Mouse (Mus musculus) ES-CJ7 (cell line): ENCODE data around the gene Ncoa3.

Experiments used
- DNase-seq: peaks from one replicate; pipeline ENCODE4 v3.0.0; 2011; ENCODE audit warnings: low read depth, low spot score

Ncoa3 gene

DNA sequence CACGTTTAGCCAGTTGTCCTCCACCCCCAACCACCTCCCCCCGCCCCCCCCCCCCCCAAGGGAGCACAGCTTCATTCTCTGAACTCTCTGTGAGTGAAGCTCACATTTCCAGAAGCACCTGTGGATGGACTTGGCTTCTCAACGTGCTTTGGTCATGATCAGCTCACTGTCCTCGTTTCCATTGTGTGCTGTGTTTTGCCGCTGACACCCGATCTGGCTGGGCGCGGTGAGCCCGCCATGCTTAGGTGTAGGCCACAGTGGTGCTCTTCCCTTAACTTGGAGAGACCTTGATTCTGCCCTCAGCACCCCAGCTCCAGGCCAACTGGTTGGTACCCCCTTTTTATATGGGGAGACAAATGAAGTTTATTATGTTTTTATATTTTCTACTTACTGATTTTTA, 79.5 kb downstream of the Ncoa3 start:
- no peak for DNase-seq

DNA sequence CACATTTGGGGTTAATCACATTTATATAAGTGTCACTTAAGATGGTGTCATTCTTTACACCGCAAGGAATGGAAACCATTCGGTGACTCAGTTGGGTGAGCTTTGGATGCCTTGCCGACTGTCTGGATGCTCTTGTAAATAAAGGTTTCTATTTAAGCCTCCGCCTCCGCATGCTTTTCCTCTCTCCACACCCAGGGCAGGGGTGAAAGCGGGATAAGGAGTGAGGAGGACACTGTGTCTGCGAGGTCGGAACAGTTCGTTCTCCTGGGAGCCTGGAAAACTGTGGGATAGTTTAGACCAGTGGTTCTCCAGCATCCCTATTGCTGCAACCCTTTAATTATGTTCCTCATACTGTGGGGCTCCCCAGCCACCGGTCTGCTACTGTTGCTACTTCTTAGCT, 80.6 kb downstream of the Ncoa3 start:
- DNase-seq: no peak

DNA sequence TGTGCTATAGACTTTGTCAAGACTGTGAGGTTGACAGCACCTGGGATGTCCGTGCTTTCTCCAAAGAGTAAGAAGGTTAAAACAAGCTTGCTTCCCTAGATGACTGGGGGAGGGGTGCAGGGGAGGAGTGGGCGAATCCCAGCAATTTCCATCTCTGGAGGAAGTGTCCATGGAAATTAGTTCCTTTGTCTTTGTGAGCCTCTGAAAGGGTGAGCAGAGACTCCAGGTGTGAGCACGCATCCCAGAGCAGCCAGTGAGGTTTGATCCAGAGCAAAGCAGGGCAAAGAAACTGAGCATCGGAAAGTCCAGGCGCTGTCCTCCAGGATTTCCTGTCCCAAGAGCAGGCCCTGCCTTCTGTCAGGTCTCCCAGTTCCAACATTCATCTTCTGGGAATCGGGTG, 81.9 kb downstream of the Ncoa3 start:
- peak; percentile 57 for DNase-seq

DNA sequence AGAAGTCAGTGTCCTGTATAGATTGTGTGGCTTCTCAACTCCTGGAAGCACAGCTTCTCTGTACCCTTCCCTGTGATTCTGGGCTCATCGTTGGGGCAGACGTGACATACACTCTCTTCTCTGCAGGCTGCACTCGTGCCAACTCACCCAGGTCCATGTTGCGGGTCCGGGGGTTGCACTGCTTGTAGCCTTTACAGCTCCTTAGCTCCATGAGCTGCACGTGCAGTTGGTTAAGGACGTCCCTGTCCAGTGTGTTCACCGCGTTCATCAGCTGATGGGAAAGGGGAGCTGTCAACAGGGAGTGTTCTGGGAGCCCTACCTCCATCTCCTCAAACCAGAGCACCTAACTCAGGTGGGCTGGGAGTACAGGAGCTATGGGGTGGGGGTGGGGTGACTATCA, 84.9 kb downstream of the Ncoa3 start:
- no peak for DNase-seq

DNA sequence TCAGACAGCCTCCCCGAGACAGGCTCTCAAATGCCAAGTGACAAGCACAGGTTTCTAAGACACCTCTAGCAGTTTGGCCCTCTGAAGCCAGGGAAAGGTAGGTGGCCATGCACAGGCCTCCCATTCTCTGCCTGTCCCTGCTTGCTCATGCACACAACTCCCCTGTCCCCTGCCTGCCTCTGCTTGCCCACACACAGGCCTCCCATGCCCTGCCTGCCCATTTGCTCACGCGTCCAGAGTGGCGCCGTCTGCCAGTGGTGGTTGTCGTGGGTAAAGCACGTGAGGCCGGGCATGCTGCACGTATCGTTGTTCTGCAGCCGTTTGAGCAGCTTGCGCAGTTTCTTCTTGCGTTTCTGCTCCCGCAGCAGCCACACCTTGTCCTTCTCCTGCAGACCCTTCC, 86.8 kb downstream of the Ncoa3 start:
- DNase-seq: no peak

DNA sequence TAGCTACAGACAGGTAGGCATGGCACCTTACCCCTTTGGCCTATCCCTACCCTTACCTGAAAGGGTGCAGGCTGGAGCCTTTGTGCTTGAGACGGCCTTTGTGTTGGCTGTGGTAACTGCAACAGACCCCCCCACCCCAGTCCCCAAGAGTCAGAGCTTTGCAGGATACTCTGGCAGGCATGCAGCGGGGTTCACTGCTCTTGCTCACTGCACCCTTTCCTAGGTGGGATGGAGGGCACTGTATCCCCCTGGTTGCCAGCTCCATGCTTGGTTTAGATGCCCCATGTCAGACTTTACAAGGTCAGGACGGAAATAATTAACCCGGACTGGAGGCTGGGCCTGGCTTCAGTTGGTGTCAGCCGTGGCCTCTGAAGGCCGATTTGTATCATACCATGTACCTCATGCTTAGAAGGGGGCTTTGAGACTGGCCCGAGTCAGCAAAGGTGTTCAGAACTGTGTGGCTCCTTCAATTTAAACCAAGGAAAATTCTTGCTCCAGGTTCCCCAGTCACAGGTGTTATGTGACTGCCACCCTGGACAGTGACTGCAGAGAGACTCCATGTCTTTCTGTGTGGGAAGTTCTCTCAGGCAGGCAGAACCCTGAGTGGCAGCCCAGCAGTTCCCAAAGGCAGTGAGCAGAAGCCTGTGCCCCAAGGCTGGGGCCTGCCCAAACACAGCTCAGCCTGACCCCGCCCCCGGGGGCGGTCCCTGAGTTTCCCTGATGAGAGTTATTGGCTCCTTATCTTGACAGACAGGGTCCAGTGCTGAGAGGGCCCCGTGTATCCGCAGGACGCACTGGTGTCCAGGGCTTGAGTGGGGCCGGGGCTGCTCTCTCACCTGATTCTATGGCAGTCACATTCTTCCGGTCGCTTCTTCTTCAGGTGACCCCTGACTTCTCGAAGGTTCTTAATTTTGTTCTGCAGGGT, 87.8 kb downstream of the Ncoa3 start:
- peak; percentile 55 for DNase-seq

DNA sequence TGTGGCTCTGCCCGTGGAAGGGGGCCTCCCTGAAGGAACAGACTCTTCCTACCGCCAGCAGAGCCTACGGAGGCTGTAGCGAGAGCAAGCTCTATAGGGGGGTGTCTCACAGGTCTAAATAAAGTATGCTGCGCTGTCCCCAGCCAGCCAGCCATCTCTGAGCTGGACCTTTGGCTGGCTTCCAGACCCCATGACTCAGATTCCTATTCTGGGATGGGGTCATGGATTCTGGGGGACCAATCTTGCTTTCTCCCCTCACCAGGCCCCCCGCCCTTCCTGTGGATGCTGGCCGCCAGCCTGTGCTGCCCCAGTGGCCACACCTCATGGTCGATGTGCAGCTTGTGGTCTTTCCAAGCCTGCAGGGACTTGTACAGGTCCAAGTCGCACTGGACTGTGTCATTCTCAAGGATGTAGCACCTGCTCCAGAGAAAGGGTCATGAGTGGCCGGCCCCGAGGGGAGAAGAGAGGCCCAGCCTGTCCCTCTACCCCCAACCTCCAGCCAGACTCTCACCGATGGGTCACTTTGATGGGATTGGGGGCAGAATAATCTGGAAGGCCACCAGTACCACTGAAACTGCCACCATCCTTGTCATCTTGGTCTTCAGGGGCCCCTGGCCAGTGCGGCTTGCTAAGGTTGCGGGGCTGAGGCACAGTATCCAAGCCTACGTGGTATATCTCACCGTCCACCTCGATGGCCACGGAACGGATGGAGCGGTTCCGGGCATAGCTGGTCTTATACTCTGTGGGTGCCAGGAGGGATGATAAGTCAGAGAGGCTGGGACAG, 88.7 kb downstream of the Ncoa3 start:
- no peak for DNase-seq

DNA sequence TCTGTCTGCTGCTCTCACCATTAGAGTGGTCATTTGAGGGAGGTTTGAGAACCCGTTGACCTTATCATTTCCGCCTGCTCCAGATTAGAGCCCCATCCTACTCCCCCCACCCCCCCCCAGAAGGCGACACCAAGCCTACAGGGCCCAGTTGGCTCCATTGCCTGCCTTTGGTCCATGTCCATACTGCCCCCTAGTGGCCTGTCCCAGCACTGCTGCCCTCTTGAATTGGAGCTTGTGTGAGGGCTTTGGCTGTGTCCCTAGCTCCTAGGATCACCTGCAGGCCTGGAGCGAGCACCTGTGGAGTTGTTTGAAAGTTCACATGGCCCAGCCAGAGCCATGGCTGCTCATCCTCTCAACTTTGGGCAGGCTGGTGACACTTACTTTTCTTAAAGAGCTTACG, 89.8 kb downstream of the Ncoa3 start:
- peak; percentile 86 for DNase-seq

DNA sequence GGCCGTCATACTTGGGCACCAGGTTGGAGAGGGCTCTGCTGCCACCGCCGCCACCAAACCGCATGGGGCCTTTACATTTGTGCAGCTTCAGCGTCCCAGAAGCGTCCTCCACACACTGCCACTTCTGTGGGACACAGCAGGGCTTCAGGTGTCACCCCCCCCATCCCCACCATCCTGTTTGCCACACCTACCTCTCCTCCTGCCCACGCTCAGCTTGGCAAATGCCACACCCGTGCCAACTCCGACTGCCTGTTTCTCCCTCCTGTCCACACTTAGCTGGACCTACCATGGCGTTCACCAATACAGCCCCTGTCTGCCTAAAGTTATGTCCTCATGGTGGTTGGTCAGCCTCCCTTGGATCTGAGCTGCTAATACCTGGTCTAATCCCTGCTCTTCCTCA, 90.2 kb downstream of the Ncoa3 start:
- no peak for DNase-seq

DNA sequence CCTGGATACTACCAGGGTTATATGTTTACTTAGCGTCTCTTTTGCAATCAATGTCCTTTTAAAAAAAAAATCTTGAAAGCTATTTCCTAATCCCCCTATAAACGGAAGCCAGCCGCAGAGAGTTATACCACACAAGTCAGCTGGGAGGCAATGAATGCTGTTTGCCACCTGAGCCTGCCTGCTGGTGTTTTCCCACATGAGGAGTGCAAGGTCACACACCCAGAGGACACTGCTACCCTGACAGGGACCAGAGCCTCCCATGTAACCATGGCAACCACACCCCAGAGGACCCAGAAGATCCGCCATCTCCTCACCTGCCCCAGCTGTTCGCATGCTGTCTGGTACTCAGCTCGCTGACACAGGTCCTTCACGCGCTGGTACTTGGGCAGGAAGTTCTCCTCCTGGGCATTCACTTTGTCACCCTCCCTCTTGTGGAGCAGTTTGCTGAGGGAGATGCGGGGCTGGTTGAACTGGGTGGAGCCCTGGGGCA, 91.2 kb downstream of the Ncoa3 start:
- no peak for DNase-seq

DNA sequence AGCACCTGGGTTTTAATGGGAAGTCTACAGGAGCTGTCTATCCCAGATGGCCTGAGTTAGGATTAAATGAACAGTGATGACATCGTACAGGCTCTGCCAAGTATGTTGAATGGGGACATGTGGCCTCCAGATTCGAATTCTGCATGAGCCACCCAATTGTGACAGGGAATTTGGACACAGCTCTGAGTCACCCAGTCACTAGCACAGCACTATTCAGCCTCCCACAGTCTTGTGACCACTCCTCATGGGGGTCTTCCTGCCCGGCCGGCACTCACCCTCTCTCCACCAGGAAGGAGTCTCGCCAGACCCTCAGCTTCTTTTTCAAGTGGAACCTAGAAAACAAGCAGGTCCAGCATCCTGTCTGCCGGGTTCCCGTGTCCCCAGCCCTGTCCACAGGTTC, 91.7 kb downstream of the Ncoa3 start:
- no peak for DNase-seq

DNA sequence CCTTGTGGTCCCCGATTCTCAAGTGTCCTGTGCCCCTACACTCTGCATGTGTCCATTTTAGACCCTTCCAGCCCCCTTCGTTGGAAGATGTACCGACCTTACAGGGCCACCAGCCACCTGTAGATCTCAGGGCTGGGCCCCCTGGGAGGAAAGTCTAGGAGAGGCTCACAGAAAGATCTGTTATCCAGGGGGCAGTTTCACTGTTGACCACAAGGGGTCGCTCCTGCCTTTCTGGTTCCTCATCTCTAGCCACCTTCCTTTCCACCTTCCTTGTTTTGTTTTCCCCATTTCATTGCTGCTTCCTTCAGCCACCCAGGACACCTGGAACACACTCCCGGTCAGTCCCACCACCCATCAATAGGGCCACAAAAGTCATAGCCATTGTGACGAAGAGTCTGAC, 92.5 kb downstream of the Ncoa3 start:
- peak; percentile 63 for DNase-seq

DNA sequence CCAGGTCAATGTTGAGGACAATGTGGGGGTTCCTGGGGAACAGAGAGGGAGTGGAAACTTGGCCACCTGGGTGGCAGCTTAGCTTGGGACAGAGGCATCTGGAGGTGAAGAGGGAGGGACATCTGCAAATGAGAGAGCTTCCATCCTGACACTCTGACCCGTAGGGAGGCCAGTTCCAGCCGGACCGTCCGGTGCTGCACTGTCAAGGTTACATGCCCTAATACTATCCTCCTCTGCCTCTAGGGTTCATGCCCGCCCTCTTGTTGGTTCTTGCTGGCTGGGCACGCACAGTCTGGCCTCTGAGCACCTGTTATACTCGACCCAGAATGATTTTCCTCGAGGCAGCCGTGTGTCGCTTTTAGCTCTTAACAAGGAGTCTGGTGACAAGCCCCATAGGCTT, 93.3 kb downstream of the Ncoa3 start:
- DNase-seq: no peak

DNA sequence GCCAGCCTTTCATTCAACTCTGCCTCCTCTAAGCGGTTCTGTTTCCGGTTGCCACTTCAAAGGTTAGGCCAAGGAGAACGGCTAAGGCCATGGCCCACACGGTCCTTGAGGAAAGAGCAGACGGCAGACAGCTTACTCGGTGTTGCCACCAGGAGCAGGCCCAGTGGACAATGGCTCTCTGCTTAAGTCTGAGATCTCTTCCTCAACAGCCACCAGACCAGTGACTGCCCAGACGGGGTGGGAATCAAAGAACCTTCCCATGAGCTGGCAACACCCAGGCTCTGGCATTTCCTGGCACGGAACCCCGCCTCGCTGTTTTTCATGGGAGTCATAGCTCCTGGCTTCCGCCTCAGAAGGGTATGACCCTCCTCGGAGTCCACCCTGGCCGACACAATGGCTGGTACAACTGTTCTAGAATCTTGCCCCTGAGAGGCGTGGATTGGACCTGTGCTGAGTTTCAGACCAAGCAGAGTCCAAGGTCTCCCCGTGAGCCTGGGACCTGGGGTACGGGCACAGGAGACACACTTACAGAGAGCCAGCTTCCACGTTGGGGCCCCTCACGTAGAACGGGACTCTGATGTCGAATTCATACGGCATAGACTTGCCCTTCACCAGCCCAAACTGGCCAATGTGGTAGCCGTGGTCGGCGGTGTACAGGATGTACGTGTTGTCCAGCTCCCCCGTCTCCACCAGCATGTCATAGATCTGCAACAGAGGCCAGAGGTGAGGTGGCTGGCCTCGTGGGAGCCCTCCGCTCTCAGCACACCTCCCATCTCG, 94.2 kb downstream of the Ncoa3 start:
- DNase-seq: no peak

DNA sequence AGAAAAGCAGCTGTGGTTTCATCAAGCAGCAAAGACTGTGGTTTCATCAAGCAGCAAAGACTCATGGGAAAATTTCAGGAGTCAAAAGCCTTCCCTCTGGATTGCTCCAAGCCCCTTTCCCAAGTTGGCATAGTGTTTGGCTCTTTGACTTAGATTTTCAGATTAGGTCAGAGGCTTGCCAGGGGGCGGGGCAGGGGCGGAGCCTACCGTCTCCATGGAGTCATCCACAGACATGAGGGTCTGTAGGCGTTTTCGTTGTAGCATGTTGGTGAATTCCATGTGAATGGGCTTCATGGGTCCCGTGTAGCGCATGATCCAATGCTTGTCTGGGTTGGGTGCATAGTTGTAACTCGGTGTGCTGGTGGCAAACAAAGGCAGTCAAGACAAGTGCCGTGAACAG, 96.6 kb downstream of the Ncoa3 start:
- DNase-seq: no peak

DNA sequence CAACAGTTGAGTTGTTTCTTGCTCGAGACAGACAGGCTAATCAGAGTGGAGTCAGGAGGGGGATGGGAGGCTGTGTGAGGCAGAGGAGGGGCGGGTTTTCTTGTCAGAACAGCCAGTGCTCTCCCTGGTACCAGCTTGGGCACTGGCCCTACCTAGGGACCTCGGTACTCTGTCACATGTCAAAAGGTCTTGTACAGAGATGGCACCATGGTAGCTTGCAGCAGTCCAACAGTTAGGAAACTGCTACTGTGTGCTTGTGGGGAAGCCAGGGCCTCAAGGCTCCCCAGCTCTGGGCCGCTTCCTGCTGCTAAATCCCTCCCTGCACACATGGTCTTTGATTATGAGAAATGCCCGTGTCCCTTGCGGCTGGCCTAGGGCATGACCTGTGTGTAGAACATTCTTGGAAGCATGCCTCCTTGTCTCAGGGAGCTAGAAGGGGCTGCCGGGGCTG, 97.7 kb downstream of the Ncoa3 start:
- no peak for DNase-seq

DNA sequence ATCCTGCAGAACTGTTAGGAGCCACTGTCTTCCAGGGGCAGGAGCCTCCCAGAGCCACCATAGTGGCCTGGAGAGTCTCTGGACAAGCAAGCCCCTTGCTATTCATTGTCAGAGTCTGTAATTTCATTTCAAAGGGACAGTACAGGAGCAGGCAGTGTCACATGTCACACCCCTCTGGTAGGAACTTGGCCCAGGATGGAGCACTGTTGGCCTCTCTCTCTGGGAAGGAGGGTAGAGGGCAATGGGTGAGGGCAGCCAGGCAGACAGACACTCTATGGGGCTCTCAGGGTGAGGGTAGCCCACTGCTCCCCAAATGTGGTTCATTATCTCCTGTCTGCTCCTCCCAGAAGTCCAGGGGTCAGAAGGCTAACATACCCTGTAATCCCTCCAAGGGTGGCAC, 99.2 kb downstream of the Ncoa3 start:
- no peak for DNase-seq

DNA sequence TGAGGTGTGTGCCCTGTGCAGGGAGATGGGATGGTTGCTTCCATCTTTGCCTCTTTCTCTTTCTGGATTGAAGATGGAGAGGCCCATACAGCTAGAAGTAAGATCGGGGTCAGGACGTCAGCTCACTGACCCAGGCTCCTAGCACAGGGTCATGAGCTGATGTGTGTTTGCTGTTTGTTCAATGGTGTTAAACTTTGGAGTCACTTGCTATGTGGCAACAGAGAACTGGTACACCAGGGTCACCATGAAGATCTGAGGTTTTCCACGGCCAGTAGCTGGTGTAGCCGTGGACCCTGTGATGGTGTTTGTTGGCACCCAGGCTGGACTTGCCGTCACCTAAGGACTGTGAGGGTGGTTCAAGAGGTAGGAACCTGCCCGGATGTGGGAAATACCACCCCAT, 100.0 kb downstream of the Ncoa3 start:
- DNase-seq: no peak

DNA sequence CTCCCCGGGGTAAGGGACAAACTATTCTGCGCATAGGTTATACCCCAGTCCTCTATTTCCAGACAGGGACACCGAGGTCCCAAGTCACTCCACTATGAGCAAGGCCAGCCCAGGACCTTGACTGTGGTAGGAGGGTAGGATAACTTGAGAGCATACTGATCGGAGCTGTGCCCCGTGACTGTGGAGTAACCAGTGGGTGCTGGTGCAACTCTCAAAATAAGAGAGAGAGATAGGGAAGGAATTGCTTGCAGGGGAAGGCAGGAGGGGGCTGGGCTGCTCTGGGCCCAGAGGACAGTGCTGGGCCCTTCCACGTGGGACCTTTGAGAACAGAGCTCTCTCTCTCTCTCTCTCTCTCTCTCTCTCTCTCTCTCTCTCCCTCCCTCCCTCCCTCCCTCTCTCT, 103.9 kb downstream of the Ncoa3 start:
- DNase-seq: no peak

DNA sequence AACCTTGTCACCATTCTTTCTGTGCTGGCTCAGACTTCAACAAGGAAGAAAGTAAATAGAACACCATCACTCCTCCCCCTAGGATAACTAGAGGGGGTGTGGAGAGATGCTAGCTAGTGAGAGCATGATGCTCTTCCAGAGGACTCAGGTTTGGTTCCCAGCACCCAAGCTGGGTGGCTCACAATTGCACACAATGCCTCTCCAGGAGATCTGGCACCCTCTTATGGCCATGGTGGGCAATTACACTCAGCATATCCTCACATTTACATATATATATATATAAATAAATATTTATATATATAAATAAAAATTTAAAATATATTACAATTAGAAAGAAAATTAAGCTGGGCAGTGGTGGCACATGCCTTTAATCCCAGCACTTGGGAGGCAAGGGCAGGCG, 104.4 kb downstream of the Ncoa3 start:
- DNase-seq: no peak

DNA sequence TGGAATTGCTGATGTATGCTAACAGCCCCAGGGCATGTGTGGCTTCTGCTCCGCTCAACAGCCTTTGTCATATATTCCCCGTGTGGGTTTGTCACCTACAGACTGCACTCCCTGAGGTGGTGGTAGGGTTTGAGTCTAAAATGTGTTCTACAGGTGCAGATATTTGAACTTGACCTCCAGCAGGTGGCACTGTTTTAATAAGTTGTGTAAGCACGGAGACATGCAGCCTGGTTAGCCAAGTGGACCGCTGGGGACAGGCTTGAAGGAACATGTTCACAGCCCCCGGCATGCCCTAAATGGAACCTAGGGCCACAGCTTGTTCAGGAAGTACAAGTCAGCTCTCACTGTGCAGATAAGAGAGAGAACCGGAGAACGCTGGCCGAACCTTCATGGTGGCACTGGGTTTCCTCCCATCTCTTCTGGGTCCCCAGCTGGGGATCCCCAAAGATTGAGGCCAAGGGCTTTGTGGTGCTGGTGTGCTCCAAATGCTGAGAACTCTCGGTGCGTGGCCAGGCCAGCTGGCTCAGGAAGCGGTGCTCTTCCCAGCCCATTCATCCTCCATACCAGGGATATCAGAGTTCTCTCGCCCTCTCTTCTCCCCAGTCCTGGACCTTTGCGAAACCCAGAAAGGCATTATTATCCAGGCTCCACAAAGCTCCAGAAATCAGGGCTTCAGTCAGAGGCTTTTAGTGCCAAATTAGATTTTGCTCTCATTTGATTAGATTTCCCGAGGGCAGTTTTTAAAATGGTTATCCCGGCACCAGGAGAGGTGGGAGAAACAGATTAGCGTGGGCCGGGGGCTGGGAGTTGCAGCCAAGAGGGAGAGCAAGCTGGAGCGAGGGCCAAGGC, 105.2 kb downstream of the Ncoa3 start:
- DNase-seq: peak; percentile 81
